Mouse (Mus musculus) hindbrain, embryonic 16.5 days (tissue): ENCODE data around the gene Exoc2. TPM values are rescaled to one million over a fixed set of nuclear protein-coding genes. Genes with fewer than 3 reads are reported as not detected.

Experiments used
- ATAC-seq: fragments of 200-750 bp; cut with Nextera tagmentation; 2 replicates; pipeline ENCODE4 v1.8.0; 2017; ENCODE audit warnings: moderate TSS enrichment, moderate library complexity
- H3K27ac ChIP-seq: fragments of 300-500 bp; sonication (generic); 2 replicates; pipeline ENCODE4 v1.5.1; 2014; ENCODE audit warnings: low read depth, mild to moderate bottlenecking, control low read depth, low read length, moderate library complexity
- H3K27me3 ChIP-seq: fragments of 300-500 bp; sonication (generic); replicated peaks from 2 replicates; pipeline ENCODE4 v1.6.1; 2014; ENCODE audit warnings: low read length; ENCODE audit not compliant: control insufficient read depth, insufficient read depth
- H3K36me3 ChIP-seq: fragments of 300-500 bp; sonication (generic); 2 replicates; pipeline ENCODE4 v1.6.1; 2014; ENCODE audit warnings: mild to moderate bottlenecking, low read length, moderate library complexity, mixed read lengths; ENCODE audit not compliant: control insufficient read depth, insufficient read depth
- H3K4me1 ChIP-seq: fragments of 300-500 bp; sonication (generic); 2 replicates; pipeline ENCODE4 v1.6.1; 2014; ENCODE audit warnings: low read depth, low read length; ENCODE audit not compliant: control insufficient read depth, insufficient read depth
- H3K4me2 ChIP-seq: fragments of 300-500 bp; sonication (generic); 2 replicates; pipeline ENCODE4 v1.6.1; 2014; ENCODE audit warnings: mild to moderate bottlenecking, low read length, control low read depth, moderate library complexity
- H3K4me3 ChIP-seq: fragments of 300-500 bp; sonication (generic); 2 replicates; pipeline ENCODE4 v1.5.1; 2014; ENCODE audit warnings: mild to moderate bottlenecking, low read length, control low read depth, moderate library complexity
- H3K9ac ChIP-seq: fragments of 300-500 bp; sonication (generic); 2 replicates; pipeline ENCODE4 v1.6.1; 2014; ENCODE audit warnings: low read depth, mild to moderate bottlenecking, control low read depth, low read length, moderate library complexity
- H3K9me3 ChIP-seq: fragments of 300-500 bp; sonication (generic); 2 replicates; pipeline ENCODE4 v1.6.1; 2014; ENCODE audit warnings: mild to moderate bottlenecking, low read length, moderate library complexity; ENCODE audit not compliant: control insufficient read depth
- WGBS: fragments of 180-500 bp; shearing (Covaris S2); extraction: QIAGEN DNeasy Blood & Tissue Kit; methylation state at CpG from one replicate; pipeline ENCODE4 v1.1.7; 2014; 5-methylcytosine and 5-hydroxymethylcytosine counted together
- polyA plus RNA-seq: library from polyadenylated mRNA; unstranded; fragments of >200 nt; fragmentation: Nextera tagmentation; extraction: Ambion mirVana; gene quantifications from 2 replicates; pipeline ENCODE4 v1.2.1, GENCODE M21; 2015

Gene Exoc2
- 46.7 and 51.8 TPM in 2 replicates for polyA plus RNA-seq

DNA sequence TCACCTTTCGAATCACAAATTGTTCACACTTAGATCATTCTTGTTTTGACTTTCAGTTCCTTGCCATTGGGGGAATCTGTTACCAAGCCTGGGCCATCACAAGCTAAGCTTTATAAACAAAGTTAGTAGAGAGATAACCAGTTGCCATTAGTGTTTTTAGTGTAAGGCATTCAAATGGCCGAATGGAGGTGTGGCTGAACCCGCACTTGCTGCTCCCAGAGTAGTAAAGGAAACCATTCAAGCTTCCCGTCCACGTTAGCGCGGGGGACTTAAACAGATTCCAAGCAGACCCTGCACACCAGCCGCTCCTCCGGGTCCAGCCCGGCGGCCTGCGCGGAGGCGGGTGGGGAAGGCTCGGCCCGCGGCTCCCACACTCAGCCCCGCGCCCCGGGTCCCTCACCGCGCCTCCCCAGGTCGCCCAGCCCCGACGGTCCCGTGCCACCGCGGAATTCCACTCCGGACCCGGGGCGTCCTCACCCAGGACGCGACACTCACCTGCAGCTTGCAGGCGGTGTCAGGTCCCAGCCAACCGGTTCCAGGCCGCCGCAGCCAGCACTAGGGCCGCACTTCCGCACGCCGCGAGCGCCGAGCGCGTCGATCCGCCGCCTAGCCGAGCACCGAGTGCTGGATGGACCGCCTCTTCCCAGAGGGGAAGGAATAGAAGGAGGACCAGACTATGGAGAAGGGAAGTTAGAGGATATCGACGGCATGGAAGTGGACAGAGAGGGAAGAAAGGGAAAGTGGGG, at the start of gene Exoc2, which contains the start of gene Gm5447:
TSS of gene Exoc2 (minus strand) at position 593 of the 746 bp plus-strand sequence.
TSS of gene Gm5447 (plus strand) at position 704 of the 746 bp plus-strand sequence.
- ATAC-seq: peak; percentile 98
- under 1% methylated on average over 46 of the region's 54 CpGs for WGBS
- Histone ChIP-seq H3K4me3 (peak within 1 kb of the TSS; percentile 62), H3K27ac (peak within 1 kb of the TSS; percentile 82), H3K4me1 (peaks cover 9% of the 10 kb centered on the region; the same call in 1 of the 2 replicates), H3K36me3 (no peaks in the 10 kb centered on the region), H3K27me3 (no peaks in the 10 kb centered on the region), H3K9me3 (no peaks in the 10 kb centered on the region), H3K9ac (peak within 1 kb of the TSS; percentile 82), H3K4me2 (peak within 1 kb of the TSS; percentile 70)

DNA sequence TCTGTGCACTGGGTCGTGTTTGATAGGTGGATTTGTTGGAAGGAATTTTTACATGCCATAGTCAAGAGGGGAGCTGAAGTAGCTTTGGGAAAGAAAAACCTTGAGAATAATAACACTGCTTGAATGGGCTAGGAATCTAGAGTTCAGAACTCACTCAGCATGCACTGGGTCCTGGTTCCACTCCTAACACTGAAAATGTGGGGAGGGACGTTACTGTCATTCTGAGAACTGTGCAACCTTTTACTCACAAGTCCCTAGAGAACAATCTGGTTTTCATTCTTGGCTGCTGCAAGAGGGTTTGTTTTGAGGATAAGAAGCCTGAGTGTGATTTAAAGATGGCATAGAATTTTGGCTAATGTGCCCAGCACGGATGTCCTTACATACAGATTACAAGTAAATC, 49.8 kb upstream of the Exoc2 start:
- H3K9ac ChIP-seq: no peak overlapping the region
- H3K27ac ChIP-seq: no peak overlapping the region
- H3K9me3 ChIP-seq: no peaks in the 10 kb centered on the region
- no peaks in the 10 kb centered on the region for H3K36me3 ChIP-seq
- no peak for ATAC-seq
- no peaks in the 10 kb centered on the region for H3K4me1 ChIP-seq
- no peak overlapping the region for H3K4me3 ChIP-seq
- H3K27me3 ChIP-seq: no peaks in the 10 kb centered on the region
- WGBS: 73% methylated on average over 3 of the region's 3 CpGs
- H3K4me2 ChIP-seq: no peak overlapping the region

DNA sequence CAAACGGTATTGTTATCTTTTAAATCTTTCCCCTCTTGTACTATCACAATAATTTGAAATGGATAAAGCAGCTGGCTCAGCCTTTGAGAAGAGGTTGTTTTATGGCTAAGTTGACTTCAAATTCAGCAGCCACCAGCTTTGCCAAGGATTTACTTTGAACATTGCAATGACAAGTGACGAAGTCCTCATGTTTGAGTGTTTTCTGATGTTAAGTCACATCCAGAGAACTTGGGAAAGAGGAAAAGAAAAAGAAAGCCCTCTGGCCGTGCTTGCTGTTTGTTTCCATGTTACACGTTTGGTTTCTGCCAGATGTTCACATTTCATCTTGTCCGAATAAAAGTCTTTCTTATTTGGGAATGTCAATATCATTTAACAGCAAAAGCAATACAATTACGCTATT, 48.0 kb upstream of the Exoc2 start:
- Histone ChIP-seq H3K4me3 (no peak overlapping the region), H3K4me2 (no peak overlapping the region), H3K9ac (no peak overlapping the region), H3K27ac (no peak overlapping the region), H3K4me1 (no peaks in the 10 kb centered on the region), H3K27me3 (no peaks in the 10 kb centered on the region), H3K36me3 (no peaks in the 10 kb centered on the region), H3K9me3 (no peaks in the 10 kb centered on the region)
- no peak for ATAC-seq
- 76% methylated on average over 6 of the region's 6 CpGs for WGBS

DNA sequence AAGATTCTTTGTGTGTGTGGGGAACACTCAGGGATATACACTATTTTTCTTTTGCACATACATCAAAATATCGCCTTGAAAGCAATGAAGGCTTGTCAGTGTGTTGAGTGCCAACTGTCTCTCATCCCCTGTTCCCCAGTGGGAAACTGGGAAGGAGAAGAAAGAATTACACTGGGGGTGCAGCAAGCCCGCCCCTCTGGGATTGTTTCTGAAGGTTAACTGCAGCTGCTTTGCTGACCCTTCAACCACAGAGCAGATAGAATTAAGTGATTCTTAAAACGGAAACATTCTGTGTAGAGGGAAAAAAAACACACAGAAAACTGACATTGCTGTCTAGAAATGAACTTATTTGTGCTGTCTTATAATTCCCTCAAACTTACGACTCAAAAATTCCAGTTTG, 47.6 kb upstream of the Exoc2 start:
- Histone ChIP-seq H3K4me3 (no peak overlapping the region), H3K9ac (no peak overlapping the region), H3K9me3 (no peaks in the 10 kb centered on the region), H3K36me3 (no peaks in the 10 kb centered on the region), H3K4me2 (no peak overlapping the region), H3K4me1 (no peaks in the 10 kb centered on the region), H3K27me3 (no peaks in the 10 kb centered on the region), H3K27ac (no peak overlapping the region)
- 64% methylated on average over 4 of the region's 4 CpGs for WGBS
- no peak for ATAC-seq

DNA sequence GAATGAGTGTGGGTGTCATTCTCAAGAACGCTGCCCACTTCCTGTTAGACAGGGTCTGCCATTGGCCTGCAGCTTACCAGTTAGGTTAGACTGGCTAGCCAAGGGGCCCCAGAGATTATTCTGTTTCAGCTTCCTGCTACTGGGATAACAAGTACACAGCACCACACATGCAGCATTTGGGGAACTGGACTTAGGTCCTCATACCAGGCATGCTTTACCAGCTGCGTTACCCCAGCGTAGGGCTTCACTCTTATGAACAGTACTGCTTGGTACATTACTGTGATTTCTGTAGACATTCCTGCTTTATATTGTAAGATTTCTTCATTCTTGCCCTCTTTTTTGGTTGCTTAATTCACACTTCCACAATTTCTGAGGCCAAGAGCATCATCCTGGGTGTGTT, 43.7 kb upstream of the Exoc2 start:
- Histone ChIP-seq H3K4me3 (no peak overlapping the region), H3K9me3 (no peaks in the 10 kb centered on the region), H3K36me3 (no peaks in the 10 kb centered on the region), H3K27ac (no peak overlapping the region), H3K4me1 (no peaks in the 10 kb centered on the region), H3K9ac (no peak overlapping the region), H3K27me3 (no peaks in the 10 kb centered on the region), H3K4me2 (no peak overlapping the region)
- ATAC-seq: no peak
- 99% methylated on average over 3 of the region's 3 CpGs for whole genome bisulfite sequencing

DNA sequence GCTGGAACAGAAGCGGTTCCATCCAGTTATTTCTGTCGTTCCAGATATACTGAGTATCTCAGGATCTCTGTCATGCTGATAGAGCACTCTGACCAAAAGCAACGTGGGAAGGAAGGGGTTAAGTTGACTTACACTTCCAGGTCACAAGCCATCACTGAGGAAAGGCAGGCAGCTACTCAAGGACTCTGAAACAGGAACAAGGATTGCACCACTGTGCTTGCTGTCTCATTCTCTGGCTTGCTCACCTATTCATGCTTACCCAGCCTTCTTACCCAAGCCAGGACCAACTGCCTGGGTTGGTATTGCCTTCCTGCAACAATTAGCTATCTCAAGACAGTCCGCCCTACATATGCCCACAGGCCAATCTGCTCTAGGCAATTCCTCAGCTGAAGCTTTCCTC, 31.1 kb upstream of the Exoc2 start:
- no peaks in the 10 kb centered on the region for H3K27me3 ChIP-seq
- ATAC-seq: no peak
- H3K27ac ChIP-seq: no peak overlapping the region
- H3K4me1 ChIP-seq: no peaks in the 10 kb centered on the region
- no peak overlapping the region for H3K4me3 ChIP-seq
- no peak overlapping the region for H3K4me2 ChIP-seq
- no peak overlapping the region for H3K9ac ChIP-seq
- WGBS: 86% methylated on average over 4 of the region's 4 CpGs
- no peaks in the 10 kb centered on the region for H3K9me3 ChIP-seq
- H3K36me3 ChIP-seq: no peaks in the 10 kb centered on the region

DNA sequence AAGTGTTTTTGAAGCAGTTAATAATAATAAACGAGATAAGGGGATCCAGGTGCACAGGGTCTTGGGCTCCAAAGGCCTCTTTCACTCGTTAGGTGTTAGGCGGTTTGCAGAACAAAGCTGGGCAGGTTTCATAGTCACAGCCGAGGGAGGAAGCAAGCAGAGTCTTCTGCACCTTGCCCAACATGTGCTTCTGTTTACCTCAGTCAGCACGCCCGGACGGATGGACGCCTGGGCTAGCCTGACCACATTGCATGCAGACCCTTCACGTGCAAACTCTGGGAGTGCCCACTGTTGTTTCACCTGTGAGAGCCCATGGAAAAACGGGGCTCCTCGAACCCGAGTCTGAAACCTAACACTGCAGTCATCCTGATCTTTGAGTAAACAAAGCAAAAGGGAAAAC, 30.6 kb upstream of the Exoc2 start:
- H3K4me1 ChIP-seq: no peaks in the 10 kb centered on the region
- H3K27ac ChIP-seq: no peak overlapping the region
- ATAC-seq: no peak
- H3K36me3 ChIP-seq: no peaks in the 10 kb centered on the region
- H3K9me3 ChIP-seq: no peaks in the 10 kb centered on the region
- no peak overlapping the region for H3K4me2 ChIP-seq
- H3K4me3 ChIP-seq: no peak overlapping the region
- H3K27me3 ChIP-seq: no peaks in the 10 kb centered on the region
- no peak overlapping the region for H3K9ac ChIP-seq
- 79% methylated on average over 12 of the region's 12 CpGs for WGBS

DNA sequence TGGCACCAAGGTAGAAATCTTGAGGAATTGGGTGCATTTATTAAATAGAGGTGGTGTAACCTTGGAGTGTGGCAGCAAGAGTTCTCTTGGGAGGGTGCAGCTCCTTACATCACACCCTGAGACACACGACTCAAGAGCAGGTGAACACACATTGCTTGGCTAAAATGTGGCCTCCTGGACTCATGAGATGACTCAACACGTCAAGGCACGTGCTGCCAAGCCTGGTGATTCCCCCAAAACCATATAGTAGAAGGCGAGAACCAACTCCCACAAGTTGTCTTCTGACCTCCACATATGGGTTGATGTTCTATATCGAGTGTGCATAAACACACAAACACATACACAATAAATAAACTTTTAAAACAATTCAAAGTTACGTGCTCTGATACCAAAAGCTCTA, 25.9 kb upstream of the Exoc2 start:
- Histone ChIP-seq H3K4me1 (no peaks in the 10 kb centered on the region), H3K27ac (no peak overlapping the region), H3K4me3 (no peak overlapping the region), H3K27me3 (no peaks in the 10 kb centered on the region), H3K4me2 (no peak overlapping the region), H3K36me3 (no peaks in the 10 kb centered on the region), H3K9ac (no peak overlapping the region), H3K9me3 (no peaks in the 10 kb centered on the region)
- ATAC-seq: no peak
- WGBS: 81% methylated on average over 6 of the region's 6 CpGs

DNA sequence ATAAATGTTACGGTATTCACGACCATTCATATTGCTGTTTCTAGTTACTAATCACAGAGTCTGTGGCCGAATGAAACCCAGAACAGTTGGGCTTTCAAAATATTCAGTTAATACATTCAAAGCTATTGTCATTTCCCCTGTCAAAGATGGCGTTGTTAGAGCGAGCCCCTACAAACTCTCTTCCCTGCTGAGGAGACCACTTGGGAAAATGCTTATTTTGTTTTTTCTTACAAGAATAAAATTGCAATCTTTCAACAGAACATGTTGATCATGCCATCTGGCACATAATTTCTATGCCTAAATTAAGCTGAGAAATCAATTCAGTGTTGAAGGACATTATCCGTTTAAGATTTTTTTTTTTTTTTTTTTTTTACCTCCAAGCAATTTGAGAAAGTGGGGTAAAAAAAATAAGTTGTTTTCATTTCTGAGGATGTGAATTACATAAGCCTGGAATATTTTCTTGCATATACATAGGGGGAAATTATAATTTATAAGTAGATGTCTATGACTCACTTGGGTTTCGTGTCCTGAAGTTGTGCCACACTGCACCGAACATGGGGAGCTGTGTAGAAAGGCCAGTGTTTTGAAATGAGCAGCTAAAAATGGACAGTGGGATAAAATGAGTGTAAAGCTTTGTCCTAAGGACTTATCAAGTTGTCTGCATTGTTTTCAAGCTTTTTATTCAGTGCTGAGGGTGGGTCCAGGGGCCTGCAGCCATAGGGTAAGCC, 23.8 kb upstream of the Exoc2 start:
- H3K27me3 ChIP-seq: no peaks in the 10 kb centered on the region
- H3K4me2 ChIP-seq: no peak overlapping the region
- no peak for ATAC-seq
- no peaks in the 10 kb centered on the region for H3K36me3 ChIP-seq
- WGBS: 75% methylated on average over 8 of the region's 8 CpGs
- H3K9me3 ChIP-seq: no peaks in the 10 kb centered on the region
- no peak overlapping the region for H3K9ac ChIP-seq
- no peak overlapping the region for H3K27ac ChIP-seq
- no peaks in the 10 kb centered on the region; the same call in 1 of the 2 replicates for H3K4me1 ChIP-seq
- H3K4me3 ChIP-seq: no peak overlapping the region
